Mouse (Mus musculus): ENCODE data around the gene Map3k14. TPM values are rescaled to one million over a fixed set of nuclear protein-coding genes. Genes with fewer than 3 reads are reported as not detected.
"Not testable (repeated sequence)": the region's sequence is repeated elsewhere in the genome, so short reads cannot be mapped to it uniquely, and the experiment has no call there.

The Map3k14 gene
- polyA plus RNA-seq, 2 experiments from 2014 or later, result 29.6 to 50.3 TPM

DNA sequence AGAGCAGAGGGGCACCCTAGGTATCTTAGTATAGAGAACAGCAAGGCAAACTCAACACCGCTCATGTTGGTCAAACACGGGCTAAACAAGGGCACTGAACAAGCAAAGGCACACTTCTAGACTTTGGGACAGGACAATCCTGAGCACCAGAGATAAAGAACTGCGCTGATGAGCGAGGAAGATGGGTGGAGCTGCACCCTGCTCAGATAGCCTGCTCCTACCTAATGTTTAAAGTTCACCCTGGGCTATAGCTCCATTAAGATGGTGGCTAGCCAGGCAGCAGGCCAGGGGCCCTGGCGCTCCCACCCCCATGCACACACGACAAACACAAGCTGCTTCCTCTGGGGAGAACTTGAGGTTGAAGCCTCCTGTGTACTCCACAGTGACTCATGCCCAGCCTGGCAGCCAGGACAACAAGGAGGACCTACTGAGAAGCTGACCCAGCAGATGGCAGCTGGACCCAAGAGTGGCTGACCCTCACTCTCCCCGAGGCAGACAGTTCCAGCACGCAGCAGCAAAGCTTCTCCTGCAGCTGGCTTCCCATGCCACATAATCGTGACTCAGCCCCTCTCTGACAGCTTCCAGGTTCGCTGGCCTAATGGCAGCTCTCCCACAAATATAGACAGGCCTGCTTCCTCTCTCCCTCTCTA lies 21.1 kb downstream of the Map3k14 start:
- ATAC-seq, result no peak

DNA sequence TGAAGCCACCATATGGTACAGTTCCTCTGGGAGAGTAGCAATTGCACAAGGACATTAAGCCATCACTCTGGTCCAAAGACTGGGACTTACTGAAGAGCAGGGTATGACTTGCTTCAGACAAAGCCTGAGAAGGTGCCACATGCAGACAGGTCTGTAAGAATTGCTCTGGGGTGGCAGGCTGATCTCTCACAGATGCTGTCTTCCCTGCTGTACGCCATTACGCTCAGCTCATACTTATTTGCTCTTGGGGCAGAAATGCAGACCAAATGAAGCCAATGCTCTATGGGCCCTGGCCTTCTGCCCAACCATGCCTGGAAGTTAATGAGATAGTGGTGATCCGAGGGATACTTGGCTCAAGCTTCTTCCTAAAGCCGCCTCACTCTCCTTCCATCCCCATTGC lies 22.4 kb downstream of the Map3k14 start:
- ATAC-seq, result no peak

DNA sequence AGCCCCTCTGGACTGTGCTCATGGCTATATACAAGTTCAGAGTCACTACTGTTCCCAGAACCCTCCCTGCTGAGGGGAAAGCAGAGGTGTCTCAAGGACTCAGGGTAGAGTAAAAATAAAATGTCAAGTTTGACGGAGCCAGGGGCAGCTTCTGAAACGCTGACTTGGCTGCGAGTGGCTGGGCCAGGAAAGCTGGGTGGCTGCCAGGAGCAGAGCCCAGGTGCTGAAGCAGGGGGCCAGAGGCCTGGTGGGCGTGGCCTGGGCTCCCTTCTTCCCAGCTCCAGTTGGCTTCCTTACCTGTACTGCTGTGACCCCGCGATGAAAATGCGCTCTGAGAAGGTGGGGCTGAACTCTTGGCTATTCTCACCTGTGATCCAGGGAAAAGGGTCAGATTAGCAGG lies 26.5 kb downstream of the Map3k14 start:
- no peak for ATAC-seq

DNA sequence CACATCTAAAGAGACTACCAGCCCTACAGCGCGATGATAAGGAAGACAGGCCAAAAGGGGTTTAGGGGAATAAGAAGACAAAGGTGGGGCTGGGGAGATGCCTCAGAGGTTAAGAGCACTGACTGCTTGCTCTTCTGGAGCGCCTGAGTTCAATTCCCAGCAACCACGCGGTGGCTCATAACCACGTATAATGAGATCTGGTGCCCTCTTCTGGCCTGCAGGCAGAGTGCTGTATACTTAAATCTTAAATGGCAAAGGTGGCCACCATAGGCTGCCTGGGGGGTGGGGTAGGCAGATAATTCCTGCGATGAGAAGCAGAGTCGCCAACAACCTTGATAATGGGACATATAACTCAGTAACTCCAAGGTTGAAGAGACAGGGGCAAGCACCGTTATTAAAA lies 29.5 kb downstream of the Map3k14 start:
- ATAC-seq, result no peak

DNA sequence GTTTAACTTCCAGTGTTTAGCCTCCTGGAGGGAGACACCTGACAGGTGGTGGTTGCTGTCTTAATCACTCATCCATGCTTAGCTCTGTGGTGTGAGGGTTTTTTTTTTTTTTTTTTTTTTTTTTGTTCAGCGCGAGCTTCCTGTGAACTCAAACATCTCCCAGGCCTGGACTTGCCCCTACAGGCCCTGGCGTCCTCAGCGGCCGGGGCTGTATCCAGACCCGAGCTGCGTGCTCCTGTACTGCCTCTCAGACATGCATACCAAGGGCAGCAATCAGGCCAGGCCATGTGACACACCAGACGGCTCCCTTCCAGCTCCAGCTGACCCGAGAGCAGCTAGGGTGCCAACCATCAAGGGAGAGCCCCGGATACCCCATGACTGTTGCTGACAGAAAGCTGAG lies 30.4 kb downstream of the Map3k14 start:
- no peak for ATAC-seq

DNA sequence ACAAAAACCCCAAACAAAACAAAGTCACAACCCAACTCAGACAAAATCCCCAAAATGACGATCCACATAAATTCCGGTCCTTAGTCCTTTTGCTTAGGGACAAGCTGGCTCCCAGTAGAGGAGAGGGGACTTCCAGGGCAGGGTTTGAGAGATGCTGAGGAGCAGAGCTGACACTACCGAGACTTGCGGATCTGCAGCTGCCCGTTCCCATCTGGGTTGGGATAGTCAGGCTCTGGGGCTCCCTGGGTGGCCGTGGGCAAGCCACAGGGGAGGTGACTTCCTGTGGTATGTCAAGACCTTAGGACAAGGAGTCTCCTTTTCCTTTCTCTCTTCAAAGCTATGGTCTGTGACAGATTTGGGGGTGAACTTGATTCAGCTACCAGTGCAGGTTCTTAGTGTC lies 30.8 kb downstream of the Map3k14 start:
- ATAC-seq, result no peak

DNA sequence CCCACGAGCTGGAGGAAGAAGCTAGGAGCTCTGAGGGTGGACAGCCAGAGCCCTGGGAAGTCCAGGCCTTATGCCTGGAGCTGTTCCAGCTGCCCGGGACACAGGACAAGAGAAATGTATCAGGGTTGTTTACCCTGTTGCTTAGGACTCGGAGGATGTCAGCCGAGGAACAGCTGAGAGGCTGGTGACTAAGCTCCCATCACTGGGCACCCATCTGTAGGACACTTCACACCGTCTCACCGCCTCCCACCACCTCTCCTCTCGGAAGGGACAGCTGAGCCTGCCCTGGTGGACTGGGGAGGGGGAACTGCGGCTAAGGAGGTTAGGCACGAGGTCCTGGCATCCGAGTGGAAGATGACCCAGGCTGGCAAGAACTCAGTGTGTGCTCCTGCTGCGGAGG lies 31.6 kb downstream of the Map3k14 start:
- ATAC-seq, result no peak

DNA sequence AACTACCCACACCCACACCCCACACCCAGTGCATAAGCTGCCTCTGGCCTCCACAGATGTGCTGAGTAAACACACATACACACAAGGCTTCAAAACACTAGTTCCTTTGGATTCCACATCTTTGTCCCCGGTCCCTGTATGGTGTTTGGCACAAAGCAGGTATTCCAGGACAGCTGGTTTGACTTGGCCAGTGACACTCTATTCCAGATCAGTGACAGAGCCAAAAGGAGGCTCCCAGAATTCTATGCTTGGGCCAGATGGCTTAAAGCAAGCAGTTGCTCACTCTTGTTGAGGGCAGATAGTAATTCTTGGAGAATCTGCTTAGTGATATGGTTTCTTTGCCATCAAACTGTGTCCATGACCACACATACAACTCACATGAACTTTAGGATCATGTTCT lies 32.8 kb downstream of the Map3k14 start:
- no peak for ATAC-seq

DNA sequence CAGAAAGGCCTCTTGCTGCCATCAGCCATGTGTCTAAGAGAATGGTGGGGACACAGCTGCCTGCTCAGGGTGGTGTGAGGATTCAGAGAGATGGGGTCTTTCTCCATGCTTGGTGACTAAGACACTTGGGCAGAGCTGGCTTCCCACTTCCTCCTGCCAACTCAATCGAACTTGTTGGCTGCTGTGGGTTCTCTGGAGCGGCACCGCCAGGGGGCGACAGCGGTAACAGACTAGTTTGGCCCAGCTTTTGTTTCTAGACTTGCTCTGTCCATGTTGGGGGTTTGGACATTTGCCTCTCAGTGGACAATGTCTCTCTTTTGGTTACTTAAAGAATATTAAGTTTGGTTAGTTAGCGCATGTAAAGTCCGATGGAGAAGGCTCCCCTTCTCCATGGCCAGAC lies 34.3 kb downstream of the Map3k14 start:
- peak; percentile 68 for ATAC-seq

DNA sequence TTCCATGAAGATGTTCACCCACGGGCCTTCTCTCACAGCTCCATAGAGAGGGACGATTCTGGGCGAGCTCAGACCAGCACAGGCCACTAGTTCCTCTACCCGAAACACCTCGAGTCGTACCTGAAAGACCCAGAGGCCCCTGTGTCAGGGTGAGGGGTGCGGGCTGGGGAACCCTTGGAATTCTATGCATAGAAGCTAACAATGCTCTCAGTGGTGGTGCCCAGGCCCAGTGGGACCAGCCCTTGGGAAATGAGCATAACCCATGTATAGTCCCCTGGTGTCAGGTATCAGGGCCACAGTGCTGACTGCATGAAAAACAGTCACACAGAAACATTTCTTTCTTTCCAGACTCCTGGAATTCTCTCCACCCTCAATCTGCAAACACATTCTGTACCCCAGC lies 35.9 kb downstream of the Map3k14 start:
- ATAC-seq, result no peak

DNA sequence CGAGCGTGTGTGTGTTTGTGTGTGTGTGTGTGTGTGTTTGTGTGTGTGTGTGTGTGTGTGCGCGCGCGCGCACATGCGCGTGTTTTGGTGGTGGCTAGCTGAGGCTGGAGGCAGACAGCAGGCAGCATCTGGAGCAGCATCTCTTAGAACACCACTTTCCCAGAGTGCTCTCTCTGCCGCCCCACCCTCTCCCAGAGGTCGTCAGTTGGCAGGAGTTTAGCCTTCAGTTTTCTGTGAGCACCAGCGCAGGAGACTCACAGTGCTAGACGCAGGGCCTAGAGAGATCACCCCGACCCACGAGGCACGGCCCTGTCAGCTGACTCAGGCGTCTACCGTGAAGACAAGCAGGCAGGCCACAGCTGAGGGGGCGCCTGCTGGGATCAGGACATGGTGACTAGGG lies 36.6 kb downstream of the Map3k14 start:
- ATAC-seq, result no peak

DNA sequence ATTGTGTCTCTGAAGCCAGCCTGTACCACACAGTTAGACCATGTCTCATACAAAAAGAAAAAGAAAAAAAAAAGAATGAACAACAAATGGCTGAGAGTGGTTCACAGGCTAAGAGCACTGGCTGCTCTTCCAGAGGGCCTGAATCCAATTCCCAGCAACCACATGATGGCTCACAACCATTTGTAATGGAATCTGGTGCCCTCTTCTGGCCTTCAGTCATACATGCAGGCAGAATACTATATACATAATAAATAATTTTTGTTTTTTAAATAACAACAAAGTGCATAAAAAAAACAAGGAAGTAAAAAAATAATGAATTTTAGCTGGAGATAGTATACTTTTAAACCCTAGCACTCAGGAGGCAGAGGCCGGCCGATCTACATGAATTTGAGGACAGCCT lies 37.7 kb downstream of the Map3k14 start:
- no peak for ATAC-seq

DNA sequence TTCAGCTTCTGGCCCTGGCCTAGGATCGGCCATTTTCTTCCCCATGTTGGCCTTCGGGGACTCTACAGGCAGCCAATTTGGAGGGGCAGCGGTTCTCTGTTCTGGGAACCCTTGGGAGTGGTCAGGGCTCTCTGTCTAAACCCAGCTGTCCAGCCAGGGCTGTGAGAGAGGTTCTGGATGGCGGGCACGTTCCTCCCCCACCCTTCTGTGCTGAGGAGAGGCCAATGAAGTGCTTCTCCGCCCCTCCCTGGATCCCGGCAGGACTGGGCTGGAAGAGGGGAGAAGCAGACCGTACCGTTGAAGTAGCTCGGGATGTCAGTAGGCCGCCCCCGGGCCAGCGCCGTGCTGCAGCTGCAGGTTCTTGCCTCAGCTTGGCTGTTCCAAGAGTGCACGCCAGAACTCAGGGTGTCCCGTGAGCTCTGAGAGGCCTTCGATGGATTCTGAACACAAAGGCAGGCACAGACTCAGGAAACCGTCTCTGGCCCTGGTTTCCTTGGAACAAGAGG lies 43.3 kb downstream of the Map3k14 start:
- ATAC-seq, result no peak

DNA sequence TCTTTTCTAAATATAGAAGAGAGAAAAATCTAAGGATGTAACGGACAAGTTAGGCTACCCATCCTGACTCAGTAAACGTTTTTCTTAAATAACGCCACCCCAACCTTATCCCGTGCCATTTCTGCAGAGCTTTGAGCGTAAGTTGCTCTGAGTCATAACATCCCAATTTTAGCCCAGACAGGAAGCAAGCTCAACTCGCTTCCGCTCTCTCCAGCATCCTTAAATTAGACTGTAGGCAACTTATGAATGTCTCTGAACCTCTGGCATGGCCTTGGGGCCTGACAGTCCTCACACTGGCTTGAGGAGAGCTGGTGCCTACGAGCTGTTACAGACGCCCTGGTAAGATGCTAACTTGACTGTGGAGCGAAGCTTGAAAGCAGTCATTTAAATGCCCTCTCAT lies 43.8 kb downstream of the Map3k14 start:
- ATAC-seq, result no peak

DNA sequence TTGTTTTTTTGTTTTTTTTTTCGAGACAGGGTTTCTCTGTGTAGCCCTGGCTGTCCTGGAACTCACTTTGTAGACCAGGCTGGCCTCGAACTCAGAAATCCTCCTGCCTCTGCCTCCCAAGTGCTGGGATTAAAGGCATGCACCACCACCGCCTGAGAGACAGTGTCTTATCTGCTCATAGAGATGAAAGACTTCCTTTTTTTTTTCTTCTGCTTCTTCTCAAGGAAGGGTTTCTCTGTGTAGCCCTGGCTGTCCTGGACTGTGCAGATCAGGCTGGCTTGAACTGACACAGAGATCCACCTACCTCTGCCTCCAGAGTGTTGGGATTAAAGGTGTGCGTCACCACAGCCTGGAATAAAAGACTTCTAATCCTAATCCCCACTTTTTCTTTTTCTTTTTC lies 44.6 kb downstream of the Map3k14 start:
- not testable (repeated sequence) for ATAC-seq

DNA sequence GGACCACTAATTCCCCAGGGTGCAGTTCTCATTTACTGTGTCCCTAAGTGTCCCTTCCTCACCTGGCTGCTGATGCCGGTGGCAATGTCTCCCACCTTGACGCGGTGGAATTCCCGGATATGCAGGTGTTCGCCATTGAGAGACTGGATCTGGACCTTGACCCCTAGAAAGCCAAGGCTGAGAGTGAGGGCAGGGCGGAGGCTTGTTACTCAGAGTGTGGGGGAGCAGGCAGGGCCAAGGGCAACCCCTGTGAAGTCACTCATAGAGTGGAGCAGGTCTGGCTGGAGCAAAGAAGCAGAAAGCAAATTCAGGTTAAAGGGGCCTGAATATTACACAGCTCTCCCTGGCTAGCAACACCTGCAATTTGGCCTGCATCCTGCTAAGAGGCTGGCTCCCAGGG lies 45.8 kb downstream of the Map3k14 start:
- ATAC-seq, result no peak

DNA sequence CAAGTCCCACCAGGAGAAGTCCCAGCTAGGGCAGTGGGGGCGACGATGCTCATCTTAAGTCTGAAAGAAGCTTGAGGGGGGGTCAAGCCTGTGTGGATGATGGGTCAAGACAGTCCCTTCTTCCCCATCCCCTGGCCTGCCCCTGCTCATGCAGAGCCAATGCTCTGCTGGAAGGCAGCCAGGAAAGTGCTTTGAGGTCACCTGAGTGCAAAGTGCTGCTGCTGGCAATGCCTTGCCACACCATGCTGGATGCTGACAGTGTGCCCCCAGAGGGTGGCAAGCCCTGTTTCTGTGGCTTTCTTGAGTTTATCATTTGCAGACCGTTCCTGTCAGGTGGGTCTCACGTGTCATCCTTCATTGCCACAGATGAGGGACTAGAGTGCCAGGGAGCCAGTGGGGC lies 47.3 kb downstream of the Map3k14 start:
- ATAC-seq, result no peak

DNA sequence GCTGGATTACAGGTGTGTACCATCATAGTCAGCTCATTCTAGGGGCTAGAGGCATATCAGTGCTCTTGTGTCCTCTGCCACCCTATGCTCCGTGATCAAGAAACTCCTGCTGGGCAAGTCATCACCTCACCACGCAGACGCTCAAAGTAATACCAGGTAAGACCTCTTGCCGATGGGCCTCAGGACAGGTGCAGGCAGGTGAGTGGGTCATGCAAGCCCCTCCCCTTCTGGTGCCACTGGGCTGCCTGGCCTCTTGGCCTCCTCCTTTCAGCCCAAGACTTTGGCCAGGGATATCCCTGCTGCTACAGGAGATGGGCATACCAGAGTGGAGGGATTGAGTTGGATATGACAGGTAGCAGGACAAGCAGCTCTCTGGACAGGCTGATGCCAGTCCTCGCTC lies 48.0 kb downstream of the Map3k14 start:
- no peak for ATAC-seq

DNA sequence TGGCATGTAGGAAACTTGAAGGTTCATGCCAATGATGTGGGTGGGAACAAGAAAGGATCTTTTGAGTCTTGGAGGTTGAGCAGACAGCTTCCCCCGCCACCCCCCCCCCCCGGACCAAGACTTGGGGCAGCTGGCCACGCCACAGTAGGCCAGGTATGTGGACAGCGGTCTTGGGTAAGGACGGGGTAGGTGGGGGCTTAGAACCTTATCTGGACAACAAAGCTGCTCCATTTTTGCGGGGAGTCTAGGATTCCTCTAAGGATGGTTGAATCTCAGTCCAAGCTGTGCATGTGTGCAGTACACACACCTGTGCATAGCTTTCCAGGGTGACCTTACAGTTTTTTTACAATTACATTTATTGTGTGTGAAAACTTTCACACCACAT lies 48.8 kb downstream of the Map3k14 start:
- ATAC-seq, result no peak

DNA sequence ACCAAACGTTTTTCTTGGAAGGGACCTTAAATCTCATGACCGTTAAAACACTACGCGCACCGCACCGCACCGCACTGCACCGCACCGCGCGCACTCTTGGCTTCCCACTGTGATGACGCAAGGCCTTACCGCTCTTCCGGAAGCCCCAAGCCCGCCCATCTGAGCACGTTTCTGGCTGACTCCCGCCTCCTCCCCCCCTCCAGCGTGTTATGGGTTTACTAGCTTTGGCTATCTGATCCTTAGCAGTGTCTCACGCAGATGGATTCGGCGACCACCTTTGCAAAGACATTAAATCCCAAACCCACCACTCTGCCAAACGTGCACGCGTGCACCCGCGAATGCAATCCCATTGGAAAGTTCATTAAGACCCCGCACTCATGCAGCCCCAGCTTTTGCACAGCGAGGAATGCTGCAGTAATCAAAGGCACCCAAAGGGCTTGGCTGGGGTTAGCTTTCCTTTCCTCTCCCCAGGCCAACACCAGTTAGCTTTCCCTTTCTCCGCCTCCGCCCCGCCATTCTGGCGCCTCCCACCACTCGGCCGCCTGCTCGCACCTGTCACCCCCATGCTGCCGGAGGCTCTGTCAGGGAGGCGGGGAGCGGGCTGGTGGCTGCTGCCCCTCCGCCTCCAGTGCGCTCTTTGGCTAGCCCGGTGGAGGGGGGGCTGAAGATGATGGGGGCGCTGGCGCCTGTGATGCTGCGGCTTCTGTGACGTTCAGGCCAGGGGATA lies 49.3 kb downstream of the Map3k14 start, which contains the start of gene Spata32:
Gene Spata32 (minus strand): TSS at position 643 of the 727 bp plus-strand sequence.
- ATAC-seq, result peak; percentile 93

DNA sequence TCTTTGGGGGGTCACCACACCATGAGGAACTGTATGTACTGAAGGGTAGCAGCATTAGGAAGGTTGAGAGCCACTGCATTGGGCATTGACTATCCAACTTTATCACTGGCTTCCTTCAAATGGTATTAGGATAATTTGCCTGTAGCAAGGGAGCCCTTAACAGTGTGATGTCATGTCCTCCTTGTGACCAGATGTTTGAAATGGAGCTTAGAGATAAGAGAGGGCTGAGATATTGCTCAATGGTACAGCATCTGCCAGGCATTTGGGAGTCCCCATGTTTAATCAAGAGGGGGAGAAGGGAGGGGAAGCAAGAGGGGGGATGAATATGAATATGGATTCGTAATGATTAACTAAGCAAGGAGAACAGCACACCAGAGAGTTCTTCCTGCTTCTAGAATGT lies 51.9 kb downstream of the Map3k14 start:
- no peak for ATAC-seq

DNA sequence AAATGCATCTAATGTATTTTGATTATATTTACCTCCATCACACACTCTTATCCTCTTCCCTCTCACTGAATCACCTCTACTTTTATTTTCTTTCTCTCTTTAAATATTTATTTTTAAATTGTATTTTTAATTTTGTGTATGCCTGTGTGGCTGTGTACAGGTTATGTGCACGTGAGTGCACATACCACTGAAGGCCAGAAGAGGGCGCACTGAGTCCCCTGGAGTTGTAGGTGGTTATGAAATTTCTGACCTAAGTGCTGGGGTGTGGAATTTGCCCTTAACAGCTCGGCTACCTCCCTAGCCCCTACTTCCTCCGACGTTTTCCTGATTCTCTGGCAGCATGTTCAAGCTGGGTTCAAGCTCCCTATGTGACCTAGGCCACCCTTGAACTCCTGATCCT lies 53.6 kb downstream of the Map3k14 start:
- ATAC-seq, result no peak

DNA sequence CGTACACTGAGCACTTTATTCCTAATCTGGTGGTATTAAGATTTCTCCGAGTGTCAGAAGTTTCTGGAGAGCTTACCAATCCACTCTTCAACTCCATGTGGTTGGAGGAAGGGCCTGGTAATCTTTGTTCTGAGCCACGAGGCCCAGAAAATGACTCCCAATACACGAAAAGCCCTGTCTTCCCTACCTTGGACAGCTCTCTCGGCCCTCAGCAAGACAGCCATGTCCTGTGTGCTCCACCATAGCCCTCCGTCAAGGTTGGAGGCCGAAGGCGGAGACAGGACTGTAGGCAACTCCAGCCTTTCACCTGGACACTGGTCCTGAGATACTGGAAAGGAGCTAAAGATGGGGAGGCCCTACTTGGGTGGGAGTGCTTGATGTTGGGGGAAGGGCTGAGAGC lies 57.0 kb downstream of the Map3k14 start:
- no peak for ATAC-seq

DNA sequence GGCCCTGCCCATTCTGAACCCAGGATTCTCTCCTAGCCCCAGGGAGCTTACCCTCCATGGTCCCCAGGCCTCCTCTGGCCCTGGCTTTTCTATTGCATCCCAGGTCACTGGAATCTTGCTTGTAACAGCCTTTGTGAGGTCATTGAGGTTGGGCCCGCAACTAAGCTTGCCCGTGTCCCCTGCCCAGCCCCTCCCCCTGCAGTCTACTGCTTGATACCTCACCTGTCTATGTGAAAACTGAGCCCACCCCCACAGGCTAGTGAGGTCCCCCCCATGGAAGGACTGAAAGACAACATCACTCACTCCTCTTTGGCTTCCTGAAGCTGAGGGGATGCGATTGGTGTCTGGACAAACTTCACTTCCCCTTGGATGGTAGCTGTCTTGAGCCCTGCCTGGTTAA lies 58.8 kb downstream of the Map3k14 start, which contains the start of gene 1700023F06Rik:
Gene 1700023F06Rik (minus strand): TSS at position 101 of the 400 bp plus-strand sequence.
- no peak for ATAC-seq
